30 mouse cellular contexts compared by ENCODE assay signal in the genomic region with DNA sequence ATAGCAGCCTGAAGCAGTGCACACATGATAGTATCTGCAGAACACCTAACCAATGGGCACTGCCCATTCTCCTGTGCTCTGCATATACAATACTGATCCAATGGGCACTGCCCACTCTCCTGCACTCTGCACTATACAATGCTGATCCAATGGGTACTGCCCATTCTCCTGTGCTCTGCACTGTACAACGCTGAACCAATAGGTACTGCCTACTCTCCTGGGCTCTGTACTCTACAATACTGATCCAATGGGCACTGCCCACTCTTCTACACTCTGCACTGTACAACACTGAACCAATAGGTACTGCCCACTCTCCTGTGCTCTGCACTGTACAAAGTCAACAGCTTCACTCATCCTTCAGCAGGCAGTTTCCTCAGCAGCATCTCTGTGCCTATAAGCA. TPM values are rescaled to one million over a fixed set of nuclear protein-coding genes. Genes with fewer than 3 reads are reported as not detected.
A peak's percentile ranks its signal among the peaks of the same experiment; 100 is the strongest.
DNase-seq lines count a peak whose midpoint lies in the region; ATAC-seq lines count a peak whose summit lies in the region.
"Had no signal": no experiment of that assay in that cellular context is flagged by ENCODE, and none has a peak within 500 bp of the region (broad histone marks: within the 10 kb centered on the region; RNA-seq: fewer than 3 reads in every experiment).

No protein-coding gene starts in this region.

- ATAC-seq in heart, embryonic 14.5 days (ENCODE audit: insufficient number of reproducible peaks, insufficient read depth, low FRiP score, low read depth), result 0 out of 2 replicates have a peak, but pooled peaks have one; percentile 47
- ATAC-seq in limb, embryonic 11.5 days (ENCODE audit: insufficient number of reproducible peaks, low FRiP score, low TSS enrichment, low read depth), result peak; percentile 26; the same call in 1 of the 2 replicates
- ATAC-seq in embryonic facial prominence, embryonic 15.5 days (ENCODE audit: insufficient number of reproducible peaks, low FRiP score, low TSS enrichment, low read depth), result peak; percentile 63; the same call in 1 of the 2 replicates
- ATAC-seq in liver, embryonic 16.5 days (ENCODE audit: low read depth), result peak; percentile 18; the same call in 1 of the 2 replicates
- ATAC-seq in erythroid progenitor cell, adult 5-6 weeks (replicated peaks; ENCODE audit: low FRiP score, poor library complexity, severe bottlenecking), result no peak
- ATAC-seq: intestine, embryonic 16.5 days; Patski had no signal

- no peak overlapping the region for H3K4me3 ChIP-seq in heart, embryonic 14.5 days (ENCODE audit: control insufficient read depth in 1 of 2, insufficient read depth in 1 of 2, low read depth in 1 of 2, low read length in 2 of 2)
- H3K4me3 ChIP-seq in heart, embryonic 10.5 days, result no peak overlapping the region
- no peak overlapping the region for H3K4me3 ChIP-seq in limb, embryonic 11.5 days (ENCODE audit: low read depth, low read length)
- no peak overlapping the region for H3K4me3 ChIP-seq in limb, embryonic 10.5 days
- no peak overlapping the region for H3K4me3 ChIP-seq in embryonic facial prominence, embryonic 15.5 days (replicated peaks)
- no peak overlapping the region for H3K4me3 ChIP-seq in liver, embryonic 16.5 days (ENCODE audit: low read depth, low read length)
- H3K4me3 ChIP-seq: embryonic facial prominence, embryonic 13.5 days; erythroblast, embryonic 14.5 days; forebrain, embryonic 12.5 days; heart, embryonic 12.5 days; layer of hippocampus, adult 2 months; left cerebral cortex, adult 2 months; limb, embryonic 15.5 days; midbrain, embryonic 12.5 days had no signal

- no peak overlapping the region for H3K27ac ChIP-seq in heart, embryonic 14.5 days (replicated peaks in 1 of 2; ENCODE audit: control insufficient read depth in 1 of 2, insufficient read depth in 1 of 2, low read depth in 2 of 2, low read length in 2 of 2)
- H3K27ac ChIP-seq in heart, embryonic 10.5 days, result no peak overlapping the region
- H3K27ac ChIP-seq in limb, embryonic 11.5 days (replicated peaks; ENCODE audit: low read depth, low read length), result no peak overlapping the region
- H3K27ac ChIP-seq in limb, embryonic 10.5 days, result no peak overlapping the region
- H3K27ac ChIP-seq in embryonic facial prominence, embryonic 15.5 days (replicated peaks), result no peak overlapping the region
- no peak overlapping the region for H3K27ac ChIP-seq in liver, embryonic 16.5 days (ENCODE audit: low read length)
- H3K27ac ChIP-seq: embryonic facial prominence, embryonic 13.5 days; forebrain, embryonic 12.5 days; layer of hippocampus, adult 2 months; left cerebral cortex, adult 2 months; limb, embryonic 15.5 days; midbrain, embryonic 12.5 days had no signal

- H3K27me3 ChIP-seq in heart, embryonic 14.5 days (ENCODE audit: control insufficient read depth, insufficient read depth, low read length), result no peaks in the 10 kb centered on the region
- no peaks in the 10 kb centered on the region for H3K27me3 ChIP-seq in heart, embryonic 10.5 days (ENCODE audit: insufficient read depth, poor library complexity, severe bottlenecking)
- H3K27me3 ChIP-seq in limb, embryonic 11.5 days (ENCODE audit: control insufficient read depth, insufficient read depth, low read length), result no peaks in the 10 kb centered on the region
- no peaks in the 10 kb centered on the region for H3K27me3 ChIP-seq in limb, embryonic 10.5 days (ENCODE audit: low read depth, poor library complexity, severe bottlenecking)
- no peaks in the 10 kb centered on the region for H3K27me3 ChIP-seq in embryonic facial prominence, embryonic 15.5 days
- no peaks in the 10 kb centered on the region for H3K27me3 ChIP-seq in liver, embryonic 16.5 days (ENCODE audit: control insufficient read depth, insufficient read depth, low read depth, low read length)
- H3K27me3 ChIP-seq: embryonic facial prominence, embryonic 13.5 days; forebrain, embryonic 12.5 days; heart, embryonic 12.5 days; limb, embryonic 15.5 days; midbrain, embryonic 12.5 days; Patski had no signal

- no peaks in the 10 kb centered on the region for H3K9me3 ChIP-seq in heart, embryonic 14.5 days (ENCODE audit: control insufficient read depth, low read length)
- no peaks in the 10 kb centered on the region for H3K9me3 ChIP-seq in heart, embryonic 10.5 days
- no peaks in the 10 kb centered on the region for H3K9me3 ChIP-seq in limb, embryonic 11.5 days (ENCODE audit: control insufficient read depth, low read length)
- no peaks in the 10 kb centered on the region for H3K9me3 ChIP-seq in limb, embryonic 10.5 days (replicated peaks)
- no peaks in the 10 kb centered on the region for H3K9me3 ChIP-seq in embryonic facial prominence, embryonic 15.5 days (replicated peaks)
- H3K9me3 ChIP-seq in liver, embryonic 16.5 days (replicated peaks; ENCODE audit: control insufficient read depth, low read length), result no peaks in the 10 kb centered on the region
- H3K9me3 ChIP-seq: embryonic facial prominence, embryonic 13.5 days; forebrain, embryonic 12.5 days; heart, embryonic 12.5 days; limb, embryonic 15.5 days; midbrain, embryonic 12.5 days had no signal

- no peaks in the 10 kb centered on the region for H3K36me3 ChIP-seq in heart, embryonic 14.5 days (ENCODE audit: control insufficient read depth, insufficient read depth, low read length)
- H3K36me3 ChIP-seq in heart, embryonic 10.5 days, result no peaks in the 10 kb centered on the region
- H3K36me3 ChIP-seq in limb, embryonic 11.5 days (ENCODE audit: control insufficient read depth, insufficient read depth, low read length), result no peaks in the 10 kb centered on the region
- H3K36me3 ChIP-seq in limb, embryonic 10.5 days, result no peaks in the 10 kb centered on the region
- no peaks in the 10 kb centered on the region for H3K36me3 ChIP-seq in embryonic facial prominence, embryonic 15.5 days
- 0 out of 2 replicates have a peak, but pooled peaks cover 4% of the 10 kb centered on the region for H3K36me3 ChIP-seq in liver, embryonic 16.5 days (ENCODE audit: control insufficient read depth, insufficient read depth)
- H3K36me3 ChIP-seq: embryonic facial prominence, embryonic 13.5 days; forebrain, embryonic 12.5 days; heart, embryonic 12.5 days; limb, embryonic 15.5 days; midbrain, embryonic 12.5 days had no signal

- 84% methylated on average over 1 of the region's 1 CpGs for WGBS in heart, embryonic 14.5 days
- 89% methylated on average over 1 of the region's 1 CpGs for WGBS in heart, embryonic 10.5 days
- 97% methylated on average over 1 of the region's 1 CpGs for WGBS in limb, embryonic 11.5 days
- WGBS in limb, embryonic 10.5 days, result 91% methylated on average over 1 of the region's 1 CpGs
- 92% methylated on average over 1 of the region's 1 CpGs for WGBS in embryonic facial prominence, embryonic 15.5 days
- WGBS in liver, embryonic 16.5 days (ENCODE audit: insufficient replicate concordance), result 78% methylated on average over 1 of the region's 1 CpGs

- H3K4me1 ChIP-seq in heart, embryonic 14.5 days (ENCODE audit: control insufficient read depth in 2 of 2, insufficient read depth in 2 of 2, low read length in 2 of 2), result no peaks in the 10 kb centered on the region
- H3K4me1 ChIP-seq in heart, embryonic 10.5 days, result no peaks in the 10 kb centered on the region
- H3K4me1 ChIP-seq in limb, embryonic 11.5 days (ENCODE audit: control insufficient read depth, insufficient read depth, low read length), result no peaks in the 10 kb centered on the region
- H3K4me1 ChIP-seq in limb, embryonic 10.5 days, result no peaks in the 10 kb centered on the region
- no peaks in the 10 kb centered on the region for H3K4me1 ChIP-seq in embryonic facial prominence, embryonic 15.5 days
- H3K4me1 ChIP-seq in liver, embryonic 16.5 days (ENCODE audit: control insufficient read depth, low read depth, low read length), result peaks cover 12% of the 10 kb centered on the region
- H3K4me1 ChIP-seq: embryonic facial prominence, embryonic 13.5 days; forebrain, embryonic 12.5 days; heart, embryonic 12.5 days; limb, embryonic 15.5 days; midbrain, embryonic 12.5 days had no signal

- no peak overlapping the region for H3K9ac ChIP-seq in heart, embryonic 14.5 days (ENCODE audit: low read length)
- no peak overlapping the region for H3K9ac ChIP-seq in limb, embryonic 11.5 days (ENCODE audit: low read length)
- no peak overlapping the region for H3K9ac ChIP-seq in embryonic facial prominence, embryonic 15.5 days
- no peak overlapping the region for H3K9ac ChIP-seq in liver, embryonic 16.5 days (ENCODE audit: low read depth, low read length)
- H3K9ac ChIP-seq: embryonic facial prominence, embryonic 13.5 days; forebrain, embryonic 12.5 days; heart, embryonic 12.5 days; limb, embryonic 15.5 days; lung, embryonic 14.5 days; midbrain, embryonic 12.5 days had no signal

- H3K4me2 ChIP-seq in heart, embryonic 14.5 days (ENCODE audit: low read length), result no peak overlapping the region
- no peak overlapping the region for H3K4me2 ChIP-seq in limb, embryonic 11.5 days (ENCODE audit: low read depth, severe bottlenecking)
- no peak overlapping the region for H3K4me2 ChIP-seq in embryonic facial prominence, embryonic 15.5 days (replicated peaks)
- no peak overlapping the region for H3K4me2 ChIP-seq in liver, embryonic 16.5 days (ENCODE audit: low read depth, low read length)
- H3K4me2 ChIP-seq: embryonic facial prominence, embryonic 13.5 days; forebrain, embryonic 12.5 days; heart, embryonic 12.5 days; limb, embryonic 15.5 days; lung, embryonic 14.5 days; midbrain, embryonic 12.5 days had no signal

- no peak for DNase-seq in heart, embryonic 10.5 days (ENCODE audit: low spot score)
- DNase-seq in limb, embryonic 11.5 days (ENCODE audit: low spot score), result no peak
- DNase-seq in limb, embryonic 10.5 days (ENCODE audit: low spot score), result no peak
- no peak for DNase-seq in frontal cortex, postnatal 25 days (ENCODE audit: low spot score in 2 of 2)
- DNase-seq: adrenal gland, postnatal 10 days; cerebellum, adult 8-10 months; cerebellum, postnatal 36 days; gastrocnemius, postnatal 25 days; heart, adult 18-20 months; heart, postnatal 10 days; kidney, adult 8-10 months; kidney, postnatal 25 days; lung, embryonic 14.5 days; lung, postnatal 36 days; right cerebral cortex, postnatal 14 days; thymus, postnatal 25 days had no signal

RNA-seq across cellular contexts. Expression of a gene that starts 7.2 kb away (rescaled TPM):
- 56.3 and 58.3 TPM in 2 replicates for polyA plus RNA-seq in heart, embryonic 14.5 days (2014; fragmentation: Nextera tagmentation; extraction: Ambion mirVana)
- 74.5 and 81.2 TPM in 2 replicates for polyA plus RNA-seq in heart, embryonic 10.5 days (2016; fragmentation: Nextera tagmentation; extraction: Ambion mirVana)
- polyA plus RNA-seq in limb, embryonic 11.5 days (2014; fragmentation: Nextera tagmentation; extraction: Ambion mirVana), result 97.2 and 99.0 TPM in 2 replicates
- 103 and 105 TPM in 2 replicates for polyA plus RNA-seq in limb, embryonic 10.5 days (2016; fragmentation: Nextera tagmentation; extraction: Ambion mirVana)
- polyA plus RNA-seq in embryonic facial prominence, embryonic 15.5 days (2015; fragmentation: Nextera tagmentation; extraction: Ambion mirVana), result 57.9 and 59.2 TPM in 2 replicates
- polyA plus RNA-seq in liver, embryonic 16.5 days (2015; fragmentation: Nextera tagmentation; extraction: Ambion mirVana), result 21.6 and 23.2 TPM in 2 replicates
- 11.9 and 14.3 TPM in 2 replicates for total RNA-seq in erythroid progenitor cell, adult 5-6 weeks (2015; ENCODE audit: low replicate concordance)
- total RNA-seq in erythroid progenitor cell, adult 5-6 weeks (2017; ENCODE audit: low replicate concordance), result 11.2 and 13.3 TPM in 2 replicates

RNA-seq across cellular contexts. Expression of a gene that starts 9.1 kb away (rescaled TPM):
- polyA plus RNA-seq in heart, embryonic 14.5 days (2014; fragmentation: Nextera tagmentation; extraction: Ambion mirVana), result 14.6 and 19.4 TPM in 2 replicates
- 18.5 and 20.2 TPM in 2 replicates for polyA plus RNA-seq in heart, embryonic 10.5 days (2016; fragmentation: Nextera tagmentation; extraction: Ambion mirVana)
- 9.8 and 10.9 TPM in 2 replicates for polyA plus RNA-seq in limb, embryonic 11.5 days (2014; fragmentation: Nextera tagmentation; extraction: Ambion mirVana)
- polyA plus RNA-seq in limb, embryonic 10.5 days (2016; fragmentation: Nextera tagmentation; extraction: Ambion mirVana), result 9.2 and 10.0 TPM in 2 replicates
- polyA plus RNA-seq in embryonic facial prominence, embryonic 15.5 days (2015; fragmentation: Nextera tagmentation; extraction: Ambion mirVana), result 4.9 and 6.6 TPM in 2 replicates
- 52.2 and 55.6 TPM in 2 replicates for polyA plus RNA-seq in liver, embryonic 16.5 days (2015; fragmentation: Nextera tagmentation; extraction: Ambion mirVana)
- 9.2 and 15.5 TPM in 2 replicates for total RNA-seq in erythroid progenitor cell, adult 5-6 weeks (2015; ENCODE audit: low replicate concordance)
- total RNA-seq in erythroid progenitor cell, adult 5-6 weeks (2017; ENCODE audit: low replicate concordance), result 3.3 and 5.6 TPM in 2 replicates

RNA-seq across cellular contexts. Expression of a gene that starts 9.2 kb away (rescaled TPM):
- polyA plus RNA-seq in heart, embryonic 14.5 days (2014; fragmentation: Nextera tagmentation; extraction: Ambion mirVana), result 16.1 and 19.6 TPM in 2 replicates
- 23.8 and 32.4 TPM in 2 replicates for polyA plus RNA-seq in heart, embryonic 10.5 days (2016; fragmentation: Nextera tagmentation; extraction: Ambion mirVana)
- polyA plus RNA-seq in limb, embryonic 11.5 days (2014; fragmentation: Nextera tagmentation; extraction: Ambion mirVana), result 46.7 and 50.4 TPM in 2 replicates
- polyA plus RNA-seq in limb, embryonic 10.5 days (2016; fragmentation: Nextera tagmentation; extraction: Ambion mirVana), result 56.1 and 56.5 TPM in 2 replicates
- polyA plus RNA-seq in embryonic facial prominence, embryonic 15.5 days (2015; fragmentation: Nextera tagmentation; extraction: Ambion mirVana), result 21.4 and 21.7 TPM in 2 replicates
- 15.5 and 16.5 TPM in 2 replicates for polyA plus RNA-seq in liver, embryonic 16.5 days (2015; fragmentation: Nextera tagmentation; extraction: Ambion mirVana)
- 78.6 and 89.3 TPM in 2 replicates for total RNA-seq in erythroid progenitor cell, adult 5-6 weeks (2015; ENCODE audit: low replicate concordance)
- total RNA-seq in erythroid progenitor cell, adult 5-6 weeks (2017; ENCODE audit: low replicate concordance), result 59.6 and 66.5 TPM in 2 replicates

RNA-seq across cellular contexts. Expression of a gene that starts 46.1 kb away (rescaled TPM):
- 25.4 and 27.3 TPM in 2 replicates for polyA plus RNA-seq in heart, embryonic 14.5 days (2014; fragmentation: Nextera tagmentation; extraction: Ambion mirVana)
- polyA plus RNA-seq in heart, embryonic 10.5 days (2016; fragmentation: Nextera tagmentation; extraction: Ambion mirVana), result 21.7 and 24.1 TPM in 2 replicates
- polyA plus RNA-seq in limb, embryonic 11.5 days (2014; fragmentation: Nextera tagmentation; extraction: Ambion mirVana), result 44.4 and 47.5 TPM in 2 replicates
- 32.9 and 38.7 TPM in 2 replicates for polyA plus RNA-seq in limb, embryonic 10.5 days (2016; fragmentation: Nextera tagmentation; extraction: Ambion mirVana)
- polyA plus RNA-seq in embryonic facial prominence, embryonic 15.5 days (2015; fragmentation: Nextera tagmentation; extraction: Ambion mirVana), result 26.6 and 28.2 TPM in 2 replicates
- polyA plus RNA-seq in liver, embryonic 16.5 days (2015; fragmentation: Nextera tagmentation; extraction: Ambion mirVana), result 9.9 and 12.3 TPM in 2 replicates
- 26.3 and 31.4 TPM in 2 replicates for total RNA-seq in erythroid progenitor cell, adult 5-6 weeks (2015; ENCODE audit: low replicate concordance)
- 35.5 and 45.2 TPM in 2 replicates for total RNA-seq in erythroid progenitor cell, adult 5-6 weeks (2017; ENCODE audit: low replicate concordance)
